Mouse (Mus musculus): ENCODE results near the gene Pvr.
"Not testable (repeated sequence)": the region's sequence is repeated elsewhere in the genome, so short reads cannot be mapped to it uniquely, and the experiment has no call there.

The Pvr gene

GRCm38 (mm10) chr7:19932877-19933809 lies 12.2 kb upstream of the Pvr start:
- DNase-seq = peak; percentile 40 to 58

GRCm38 (mm10) chr7:19932133-19932876 lies 11.3 kb upstream of the Pvr start:
- no peak for DNase-seq

GRCm38 (mm10) chr7:19930481-19930880 lies 9.5 kb upstream of the Pvr start:
- not testable (repeated sequence) for DNase-seq

GRCm38 (mm10) chr7:19928486-19928885 lies 7.5 kb upstream of the Pvr start:
- no peak for DNase-seq

GRCm38 (mm10) chr7:19926849-19927480 lies 6.0 kb upstream of the Pvr start:
- peak in 1 of 2 experiments; percentile 29 for DNase-seq

GRCm38 (mm10) chr7:19925376-19925775 lies 4.4 kb upstream of the Pvr start:
- no peak for DNase-seq

GRCm38 (mm10) chr7:19923797-19924196 lies 2.8 kb upstream of the Pvr start:
- DNase-seq = no peak

GRCm38 (mm10) chr7:19923354-19923753 lies 2.4 kb upstream of the Pvr start:
- DNase-seq = no peak

- no peak for DNase-seq
Measured at GRCm38 (mm10) chr7:19920166-19920505, 824 bp downstream of the Pvr start.

- DNase-seq = no peak
Measured at GRCm38 (mm10) chr7:19914558-19914957, 6.4 kb downstream of the Pvr start.

- no peak for DNase-seq
Measured at GRCm38 (mm10) chr7:19911695-19912524, 9.1 kb downstream of the Pvr start.

- DNase-seq = no peak
Measured at GRCm38 (mm10) chr7:19911292-19911658, 9.7 kb downstream of the Pvr start.

- peak; percentile 65 to 87 for DNase-seq
Measured at GRCm38 (mm10) chr7:19910421-19911291, 10.3 kb downstream of the Pvr start.

GRCm38 (mm10) chr7:19889881-19890280 lies 31.1 kb downstream of the Pvr start:
- DNase-seq = peak in 1 of 2 experiments; percentile 70

- no peak for DNase-seq
Measured at GRCm38 (mm10) chr7:19887849-19888248, 33.1 kb downstream of the Pvr start, which contains the start of gene Ceacam19. TSS of gene Ceacam19 (minus strand) at chr7:19887965.

GRCm38 (mm10) chr7:19880754-19881153 lies 40.2 kb downstream of the Pvr start:
- no peak for DNase-seq

GRCm38 (mm10) chr7:19876781-19877425 lies 44.1 kb downstream of the Pvr start:
- DNase-seq = no peak

GRCm38 (mm10) chr7:19875948-19876682 lies 44.8 kb downstream of the Pvr start:
- DNase-seq = peak; percentile 46 to 70

- peak in 1 of 2 experiments; percentile 50 for DNase-seq
Measured at GRCm38 (mm10) chr7:19871943-19872601, 48.9 kb downstream of the Pvr start.
